Mouse (Mus musculus): ENCODE data around the gene Pir. TPM values are rescaled to one million over a fixed set of nuclear protein-coding genes. Genes with fewer than 3 reads are reported as not detected.

Pir gene
- polyA plus RNA-seq, 1 experiment from 2014 or later, result 8.2 TPM

- Histone ChIP-seq H3K36me3 (no peaks in the 10 kb centered on the region), H3K9me3 (no peaks in the 10 kb centered on the region), H3K4me1 (replicated peaks) (peaks cover 8% of the 10 kb centered on the region; the same call in 1 of the 2 replicates), H3K4me3 (no peak overlapping the region), H3K27me3 (ENCODE audit: insufficient read depth, poor library complexity, severe bottlenecking) (peaks cover 28% of the 10 kb centered on the region; the same call in 1 of the 2 replicates), H3K27ac (no peak overlapping the region)
- DNase-seq (ENCODE audit: low spot score), result no peak
- 89% methylated on average over 2 of the region's 2 CpGs for WGBS
Measured at GRCm38 (mm10) chrX:164416803-164417202, 147.6 kb downstream of the Pir start.

GRCm38 (mm10) chrX:164418008-164418407 is 148.8 kb downstream of the Pir start:
- H3K9me3 ChIP-seq, result no peaks in the 10 kb centered on the region
- H3K4me1 ChIP-seq (replicated peaks), result peaks cover 8% of the 10 kb centered on the region; the same call in 1 of the 2 replicates
- H3K36me3 ChIP-seq, result peaks cover 7% of the 10 kb centered on the region
- H3K4me3 ChIP-seq, result no peak overlapping the region
- H3K27me3 ChIP-seq (ENCODE audit: insufficient read depth, poor library complexity, severe bottlenecking), result peaks cover 34% of the 10 kb centered on the region
- no peak for DNase-seq (ENCODE audit: low spot score)
- no peak overlapping the region for H3K27ac ChIP-seq

GRCm38 (mm10) chrX:164419471-164419939 is 150.3 kb downstream of the Pir start, which contains the start of gene Piga:
Gene Piga (plus strand): TSS chrX:164419787.
- DNase-seq (ENCODE audit: low spot score), result peak; percentile 90
- whole genome bisulfite sequencing, result 18% methylated on average over 40 of the region's 40 CpGs
- Histone ChIP-seq H3K9me3 (no peaks in the 10 kb centered on the region), H3K36me3 (peaks cover 9% of the 10 kb centered on the region), H3K27me3 (ENCODE audit: insufficient read depth, poor library complexity, severe bottlenecking) (peaks cover 25% of the 10 kb centered on the region), H3K4me1 (replicated peaks) (peaks cover 8% of the 10 kb centered on the region; the same call in 1 of the 2 replicates), H3K27ac (peak within 1 kb of the TSS; percentile 85), H3K4me3 (peak within 1 kb of the TSS; percentile 58)

GRCm38 (mm10) chrX:164419955-164420354 is 150.8 kb downstream of the Pir start:
- H3K27me3 ChIP-seq (ENCODE audit: insufficient read depth, poor library complexity, severe bottlenecking), result peaks cover 25% of the 10 kb centered on the region
- peak overlapping the region; percentile 58 for H3K4me3 ChIP-seq
- peaks cover 11% of the 10 kb centered on the region for H3K36me3 ChIP-seq
- no peak for DNase-seq (ENCODE audit: low spot score)
- no peaks in the 10 kb centered on the region for H3K9me3 ChIP-seq
- H3K4me1 ChIP-seq (replicated peaks), result peaks cover 8% of the 10 kb centered on the region; the same call in 1 of the 2 replicates
- 18% methylated on average over 13 of the region's 13 CpGs for WGBS
- H3K27ac ChIP-seq, result peak overlapping the region; percentile 85

- Histone ChIP-seq H3K4me1 (replicated peaks) (peaks cover 8% of the 10 kb centered on the region; the same call in 1 of the 2 replicates), H3K27ac (no peak overlapping the region), H3K4me3 (peak overlapping the region; percentile 58), H3K36me3 (peaks cover 17% of the 10 kb centered on the region), H3K9me3 (no peaks in the 10 kb centered on the region), H3K27me3 (ENCODE audit: insufficient read depth, poor library complexity, severe bottlenecking) (peaks cover 31% of the 10 kb centered on the region)
- 54% methylated on average over 3 of the region's 3 CpGs for WGBS
- DNase-seq (ENCODE audit: low spot score), result no peak
Measured at GRCm38 (mm10) chrX:164420518-164420917, 151.3 kb downstream of the Pir start.

Other genes with a start within 250 kb of the Pir start
- gene Car5b, start 241.4 kb upstream of the Pir start, polyA plus RNA-seq (2016; fragmentation: Nextera tagmentation; extraction: Ambion mirVana), result 0.33 and 0.40 TPM in 2 replicates
- 42.0 and 44.7 TPM in 2 replicates for gene Siah1b, start 192.9 kb upstream of the Pir start, polyA plus RNA-seq (2016; fragmentation: Nextera tagmentation; extraction: Ambion mirVana)
- 0.21 and 0.52 TPM in 2 replicates for gene Cltrn, start 180.5 kb upstream of the Pir start, polyA plus RNA-seq (2016; fragmentation: Nextera tagmentation; extraction: Ambion mirVana)
- gene Ace2, start 130.0 kb upstream of the Pir start, polyA plus RNA-seq (2016; fragmentation: Nextera tagmentation; extraction: Ambion mirVana), result 0.51 and 0.54 TPM in 2 replicates
- 0.37 TPM in 2 replicates for gene Bmx, start 11.2 kb upstream of the Pir start, polyA plus RNA-seq (2016; fragmentation: Nextera tagmentation; extraction: Ambion mirVana)
- 1.2 and 2.4 TPM in 2 replicates for gene Vegfd, start 104.0 kb downstream of the Pir start, polyA plus RNA-seq (2016; fragmentation: Nextera tagmentation; extraction: Ambion mirVana)
- gene Piga, start 150.4 kb downstream of the Pir start, polyA plus RNA-seq (2016; fragmentation: Nextera tagmentation; extraction: Ambion mirVana), result 12.1 and 19.1 TPM in 2 replicates
- gene Asb11, start 167.6 kb downstream of the Pir start, polyA plus RNA-seq (2016; fragmentation: Nextera tagmentation; extraction: Ambion mirVana), result not detected in 2 replicates
- 0.42 and 0.54 TPM in 2 replicates for gene Asb9, start 237.0 kb downstream of the Pir start, polyA plus RNA-seq (2016; fragmentation: Nextera tagmentation; extraction: Ambion mirVana)